Mouse (Mus musculus) T-helper 2 cell (primary cell): ENCODE data around the gene Tcte2.
"Not testable (repeated sequence)": the region's sequence is repeated elsewhere in the genome, so short reads cannot be mapped to it uniquely, and the experiment has no call there.

Experiments used
- in situ Hi-C: fragments of 300-600 bp; cut with MboI, MseI; formaldehyde crosslinking; loops from one replicate; pipeline ENCODE4 v1.15.1; 2025; ENCODE audit warnings: high pct_unique_total_duplicates

The Tcte2 gene

GRCm38 (mm10) chr17:13761179-13761913 is at the start of gene Tcte2:
Gene Tcte2, minus strand, starts transcription at chr17:13761825.
- in situ Hi-C loops: no loop called here

- in situ Hi-C loops: no loop called here
Observed at GRCm38 (mm10) chr17:13806016-13806415, 44.4 kb upstream of the Tcte2 start.

DNA sequence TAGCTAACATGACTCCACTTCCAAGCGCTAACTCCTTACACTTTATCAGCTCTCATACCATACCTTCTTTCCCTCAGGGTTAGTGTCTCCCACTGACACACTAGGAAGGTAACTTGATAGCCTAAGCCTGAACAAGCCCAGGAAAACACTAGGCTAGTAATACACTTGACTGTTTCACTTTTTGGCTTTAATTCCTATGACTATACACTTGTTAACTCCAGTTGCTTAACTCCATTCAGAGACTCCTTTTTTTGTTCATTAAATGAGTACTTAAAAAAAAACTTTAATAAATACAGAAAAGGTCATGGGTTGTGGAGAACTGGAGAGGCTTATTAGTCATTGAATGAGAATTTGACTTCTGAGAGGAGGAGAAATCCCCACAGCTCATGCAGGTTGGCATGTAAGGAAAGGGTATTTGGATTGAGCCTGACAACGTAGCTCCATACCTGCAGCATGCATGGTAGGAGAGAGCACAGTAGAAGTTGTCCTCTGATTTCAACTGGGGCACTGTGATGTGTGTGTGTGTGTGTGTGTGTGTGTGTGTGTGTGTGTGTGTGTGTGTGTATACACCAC is 41.3 kb upstream of the Tcte2 start:
- in situ Hi-C loops: no loop called here

DNA sequence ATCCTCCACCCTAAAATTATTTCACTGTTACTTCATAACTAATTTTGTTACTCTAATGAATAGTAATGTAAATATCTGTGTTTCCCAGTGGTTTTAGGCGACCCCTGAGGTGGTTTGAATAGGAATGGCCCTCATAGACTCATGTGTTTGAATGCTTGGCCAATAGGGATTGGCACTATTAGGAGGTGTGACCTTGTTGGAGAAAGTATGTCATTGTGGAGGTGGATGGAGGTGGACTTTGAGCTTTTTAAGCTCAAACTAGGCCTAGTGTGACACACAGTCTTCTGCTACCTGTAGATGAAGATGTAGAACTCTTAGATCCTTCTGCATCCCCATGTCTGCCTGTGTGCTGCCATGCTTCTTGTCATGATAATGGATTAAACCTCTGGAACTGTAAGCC is 36.1 kb upstream of the Tcte2 start:
- in situ Hi-C loops: no loop called here

- in situ Hi-C loops: not testable (repeated sequence)
Observed at GRCm38 (mm10) chr17:13790033-13790432, 28.4 kb upstream of the Tcte2 start.

GRCm38 (mm10) chr17:13783469-13783868 is 21.8 kb upstream of the Tcte2 start:
- in situ Hi-C loops: no loop called here

- in situ Hi-C loops: no loop called here
Observed at GRCm38 (mm10) chr17:13781948-13782347, 20.3 kb upstream of the Tcte2 start.

- in situ Hi-C loops: no loop called here
Observed at GRCm38 (mm10) chr17:13778865-13779264, 17.2 kb upstream of the Tcte2 start.

DNA sequence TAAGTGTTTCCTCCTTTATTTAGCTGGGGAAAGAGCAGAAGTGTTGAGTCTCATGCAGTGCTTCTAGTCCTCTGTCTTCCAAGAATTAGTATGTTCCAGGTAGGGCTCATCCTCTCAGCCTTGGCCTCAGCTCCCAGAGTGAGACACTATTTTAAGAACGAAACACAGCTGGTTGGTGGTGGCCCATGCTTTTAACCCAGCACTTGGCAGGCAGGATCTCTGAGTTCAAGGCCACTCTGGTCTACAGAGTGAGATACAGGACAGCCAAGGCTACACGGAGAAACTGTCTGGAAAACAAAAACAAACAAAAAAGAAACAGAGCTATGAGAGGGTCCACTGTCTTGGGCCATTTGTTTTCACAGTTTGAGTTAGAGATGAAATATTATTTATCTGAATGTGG is 16.1 kb upstream of the Tcte2 start:
- in situ Hi-C loops: no loop called here

DNA sequence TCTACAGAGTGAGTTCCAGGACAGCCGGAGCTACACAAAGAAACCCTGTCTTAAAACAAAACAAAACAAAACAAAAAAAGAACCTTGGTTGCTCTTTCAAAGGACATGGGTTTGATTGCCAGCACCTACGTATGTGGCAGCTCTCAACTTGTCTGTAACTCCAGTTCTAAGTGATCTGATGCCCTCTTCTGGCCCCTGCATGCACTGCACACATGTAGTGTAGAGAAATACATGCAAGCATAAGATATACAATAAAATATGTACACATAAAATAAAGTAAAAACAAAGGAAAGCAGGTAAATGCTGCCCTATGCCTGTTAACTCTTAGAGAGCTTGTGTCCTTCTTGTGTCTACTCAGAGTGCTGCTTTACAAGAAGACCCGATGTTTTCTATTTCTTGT is 7.6 kb upstream of the Tcte2 start:
- in situ Hi-C loops: no loop called here

DNA sequence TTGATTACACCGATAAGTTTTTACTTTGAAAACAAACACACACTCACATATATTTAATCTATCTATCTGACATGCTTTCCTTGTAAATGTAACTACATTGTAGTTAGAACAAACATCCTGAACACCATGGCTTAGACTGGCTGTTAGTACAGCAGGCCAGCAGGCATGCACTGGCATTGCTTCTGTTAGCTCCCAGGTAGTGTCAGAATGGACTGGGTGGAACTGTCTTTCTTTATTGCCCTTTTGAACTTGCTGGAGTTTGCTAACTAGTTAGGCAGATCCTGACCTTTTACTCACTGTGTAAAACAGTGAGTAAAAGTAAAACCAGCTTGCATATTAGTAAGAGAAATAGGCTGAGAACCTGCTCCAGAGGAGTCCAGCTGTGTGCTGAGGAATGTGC is 6.9 kb upstream of the Tcte2 start:
- in situ Hi-C loops: no loop called here

GRCm38 (mm10) chr17:13764911-13765310 is 3.3 kb upstream of the Tcte2 start:
- in situ Hi-C loops: not testable (repeated sequence)

GRCm38 (mm10) chr17:13763819-13764218 is 2.2 kb upstream of the Tcte2 start:
- in situ Hi-C loops: no loop called here

DNA sequence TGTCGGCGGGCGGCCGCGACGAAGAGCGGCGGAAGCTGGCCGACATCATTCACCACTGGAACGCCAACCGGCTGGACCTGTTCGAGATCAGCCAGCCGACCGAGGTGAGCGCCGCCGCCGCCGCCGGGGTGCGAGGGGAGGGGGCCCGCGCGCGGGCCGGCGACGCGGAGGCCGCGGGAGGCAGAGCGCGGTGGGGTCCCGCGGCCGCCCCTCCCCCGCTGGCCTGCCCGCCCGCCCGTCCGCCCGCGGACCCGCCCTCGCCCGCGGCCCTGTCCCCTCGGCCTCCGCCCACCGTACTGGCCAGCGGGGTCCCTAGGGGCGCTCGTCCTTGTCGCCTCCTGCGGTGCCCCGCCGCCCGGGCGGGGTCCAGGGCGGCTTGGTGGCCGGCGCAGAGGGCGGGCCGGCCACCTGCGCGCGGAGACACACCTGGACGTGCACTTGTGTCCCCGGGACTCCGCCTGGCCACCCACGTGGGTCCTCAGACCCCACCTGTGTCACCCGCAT is 898 bp downstream of the Tcte2 start:
- in situ Hi-C loops: no loop called here

DNA sequence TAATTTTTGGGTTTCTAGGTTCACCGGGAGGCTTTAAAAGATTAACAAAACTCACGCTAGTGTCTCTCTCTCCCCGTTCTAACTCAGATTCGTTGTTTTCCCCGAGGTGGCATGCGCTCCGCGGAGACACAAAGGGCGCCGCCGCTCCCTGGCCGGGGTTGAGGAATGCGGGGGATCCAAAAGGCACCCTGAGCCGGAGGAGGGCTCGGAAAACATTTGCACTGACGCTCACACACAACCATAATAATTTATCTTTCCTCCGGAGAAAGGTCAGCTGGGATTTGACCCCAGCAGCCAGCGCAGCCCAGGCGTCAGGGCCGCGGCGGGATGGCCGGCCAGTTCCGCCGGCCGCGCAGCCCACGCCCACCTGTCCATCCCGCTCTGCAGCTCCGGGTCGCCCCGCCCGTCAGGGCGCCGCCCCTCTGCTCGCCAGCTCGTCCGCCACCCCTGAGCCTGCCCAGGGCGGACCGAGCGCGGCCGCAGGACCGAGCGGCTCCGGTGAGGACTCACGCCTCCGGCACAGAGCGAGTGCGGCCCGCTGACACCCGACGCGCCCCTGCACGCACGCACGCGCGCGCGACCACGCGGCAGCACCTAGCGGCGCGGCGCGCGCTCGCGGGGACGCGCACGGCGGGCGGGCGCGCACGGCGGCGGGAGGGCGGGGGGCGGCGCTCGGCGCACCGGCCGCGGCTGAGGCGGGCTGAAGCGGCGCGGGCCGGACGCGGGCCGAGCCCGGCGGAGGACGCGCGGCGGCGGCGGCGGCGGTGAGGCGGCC is 1.6 kb downstream of the Tcte2 start, which contains the start of gene Afdn:
Gene Afdn (plus strand): TSS at position 687 of the 775 bp plus-strand sequence.
- in situ Hi-C loops: loop anchor here (5.0 kb wide), 1 partner anchor 93 kb away; no protein-coding TSS in a partner anchor

DNA sequence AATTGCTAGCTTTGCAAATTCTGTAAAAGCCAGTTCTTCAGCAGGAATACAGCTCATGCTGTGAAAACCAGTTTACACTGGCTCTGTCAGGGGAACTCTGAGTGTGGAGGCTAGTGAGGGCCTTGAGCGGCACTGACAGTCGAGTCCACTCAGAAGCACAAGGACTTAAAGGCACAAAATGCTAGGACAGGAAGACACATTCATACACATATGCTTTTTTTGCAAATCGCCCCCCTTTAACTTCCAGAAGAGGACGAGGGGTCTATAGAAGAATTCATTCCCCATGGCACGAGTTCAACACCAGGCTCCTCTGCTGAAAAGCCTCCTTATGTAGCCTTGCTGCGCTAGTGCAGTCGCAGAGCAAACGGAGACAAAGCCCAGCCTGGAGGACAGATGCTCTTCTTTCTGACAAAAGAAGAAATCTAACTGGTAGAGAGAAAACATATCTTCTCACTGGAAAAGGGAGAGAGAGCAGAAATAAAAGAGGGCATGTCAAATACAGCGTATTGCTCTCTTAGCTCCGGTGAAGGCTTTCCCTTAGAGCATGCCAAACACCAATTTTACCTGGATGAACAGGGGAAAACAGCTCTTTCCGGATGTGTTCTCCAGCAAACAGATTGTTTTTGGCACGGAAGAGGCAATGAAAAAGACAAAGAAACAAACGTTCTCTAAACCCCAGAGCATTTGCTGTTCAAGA is 2.3 kb downstream of the Tcte2 start:
- in situ Hi-C loops: loop anchor here (5.0 kb wide), 1 partner anchor 92 kb away; no protein-coding TSS in a partner anchor

DNA sequence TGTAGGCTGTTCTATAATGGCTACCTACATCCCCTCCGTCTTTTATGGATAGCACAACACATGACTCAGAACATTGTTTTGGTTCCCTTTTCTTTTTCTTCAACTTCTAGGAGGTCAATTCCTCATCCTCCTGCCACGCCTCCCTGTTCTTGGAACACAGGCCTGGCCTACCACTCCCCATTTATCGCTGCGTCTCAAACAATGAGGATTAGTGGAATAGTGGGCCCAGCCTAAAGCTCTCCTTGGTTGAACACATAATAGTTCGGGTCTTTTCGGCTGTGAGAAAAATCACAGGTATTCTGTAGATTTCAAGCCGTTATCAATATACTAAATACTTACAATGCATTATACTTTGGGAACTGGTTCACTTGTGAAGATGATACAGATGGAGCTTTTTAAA is 3.0 kb downstream of the Tcte2 start:
- in situ Hi-C loops: loop anchor here (5.0 kb wide), 1 partner anchor 91 kb away; no protein-coding TSS in a partner anchor

DNA sequence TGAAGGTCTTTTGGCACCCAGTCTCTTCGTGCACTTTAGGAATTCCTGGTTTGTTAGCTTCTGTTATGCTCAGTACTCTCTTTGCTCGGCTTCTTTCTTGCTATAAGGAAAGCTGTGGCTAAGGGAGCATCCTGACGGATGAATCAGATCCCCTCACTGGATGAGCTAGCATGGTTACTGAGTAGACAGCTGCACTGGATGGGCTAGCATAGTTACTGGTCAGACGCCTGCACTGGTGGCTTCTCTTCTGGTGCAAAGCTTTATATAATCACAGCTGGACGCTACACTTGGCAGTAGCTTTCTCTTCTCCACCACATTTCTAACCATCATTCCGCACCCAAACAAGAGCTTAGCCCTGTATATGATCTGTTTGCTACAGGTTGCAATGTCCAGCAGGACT is 6.7 kb downstream of the Tcte2 start:
- in situ Hi-C loops: loop anchor here (5.0 kb wide), 1 partner anchor 88 kb away; no protein-coding TSS in a partner anchor

GRCm38 (mm10) chr17:13753918-13754317 is 7.7 kb downstream of the Tcte2 start:
- in situ Hi-C loops: no loop called here

DNA sequence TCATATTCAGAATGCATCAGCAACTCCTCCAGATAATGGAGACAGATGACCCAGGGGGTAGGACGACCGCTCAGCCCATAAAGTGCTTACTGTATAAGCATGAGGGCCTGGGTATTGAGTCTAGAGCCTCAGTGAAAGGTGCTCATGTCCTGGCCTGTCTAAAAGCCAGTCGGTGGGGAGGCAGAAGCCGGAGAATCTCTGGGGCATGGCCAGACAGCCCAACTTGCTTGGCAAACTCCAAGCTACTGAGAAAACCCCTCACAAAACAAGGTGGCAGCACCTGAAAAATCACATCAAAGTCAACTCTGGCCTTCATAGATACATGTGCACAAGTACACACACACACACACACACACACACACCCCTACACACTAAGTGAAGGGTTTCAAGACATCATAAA is 12.6 kb downstream of the Tcte2 start:
- in situ Hi-C loops: loop anchor here (10.0 kb wide), 1 partner anchor 274 kb away; no protein-coding TSS in a partner anchor

DNA sequence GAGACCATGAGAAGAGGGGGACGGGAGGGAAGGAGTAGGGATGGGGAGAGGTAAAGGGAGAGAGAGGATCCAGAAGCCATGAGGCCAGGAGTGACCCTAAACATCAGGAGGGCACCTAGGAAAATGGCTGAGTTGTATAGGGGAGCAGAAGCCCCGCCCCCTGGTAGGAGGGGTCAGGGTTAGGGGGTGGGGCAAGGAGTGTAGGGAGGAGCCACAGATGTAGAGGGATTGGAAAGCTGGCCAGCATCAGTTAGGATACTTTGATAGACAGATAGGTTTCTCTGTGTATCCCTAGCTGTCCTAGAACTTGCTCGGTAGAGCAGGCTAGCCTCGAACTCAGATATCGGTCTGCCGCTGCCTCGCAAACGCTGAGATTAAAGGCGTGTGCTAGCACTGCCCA is 13.9 kb downstream of the Tcte2 start:
- in situ Hi-C loops: loop anchor here (10.0 kb wide), 1 partner anchor 273 kb away; no protein-coding TSS in a partner anchor
